Mouse (Mus musculus) myocyte (in vitro differentiated cells): ENCODE data around the gene Cd83. TPM values are rescaled to one million over a fixed set of nuclear protein-coding genes. Genes with fewer than 3 reads are reported as not detected.

Experiments used
- H3K27me3 ChIP-seq: one replicate; pipeline ENCODE4 v1.6.1; 2011; ENCODE audit not compliant: control insufficient read depth, insufficient read depth, insufficient read length
- H3K36me3 ChIP-seq: one replicate; pipeline ENCODE4 v1.6.1; 2011; ENCODE audit not compliant: control insufficient read depth, insufficient read depth
- H3K4me2 ChIP-seq: one replicate; pipeline ENCODE4 v1.6.1; 2011; ENCODE audit warnings: low read depth, control low read depth
- H3K4me3 ChIP-seq: one replicate; pipeline ENCODE4 v1.5.1; 2011; ENCODE audit warnings: mild to moderate bottlenecking, control low read depth, moderate library complexity
- H3K79me2 ChIP-seq: one replicate; pipeline ENCODE4 v1.6.1; 2011; ENCODE audit not compliant: control insufficient read depth, insufficient read depth
- H3ac ChIP-seq: one replicate; pipeline ENCODE4 v1.6.1; 2011; ENCODE audit not compliant: control insufficient read depth, insufficient read length
- CEBPB ChIP-seq: IDR thresholded peaks from 2 replicates; pipeline ENCODE4 v1.6.1; 2011; ENCODE audit warnings: mild to moderate bottlenecking, moderate library complexity; ENCODE audit not compliant: poor library complexity, insufficient read depth, severe bottlenecking
- E2F4 ChIP-seq: IDR thresholded peaks from one replicate; pipeline ENCODE4 v1.6.1; 2011; ENCODE audit warnings: mild to moderate bottlenecking, control low read depth, moderate library complexity; ENCODE audit not compliant: insufficient read depth
- MAX ChIP-seq: IDR thresholded peaks from one replicate; pipeline ENCODE4 v1.6.1; 2011; ENCODE audit warnings: low read depth, mild to moderate bottlenecking, control low read depth
- MYOD1 ChIP-seq, 3 experiments: IDR thresholded peaks; one replicate each; pipeline ENCODE4 v1.6.1; 2011; ENCODE audit warnings: control low read depth in 2 of 3, low read depth in 2 of 3, mild to moderate bottlenecking in 2 of 3, moderate library complexity in 1 of 3; ENCODE audit not compliant: insufficient read length in 2 of 3, control insufficient read depth in 1 of 3
- MYOG ChIP-seq, 3 experiments: IDR thresholded peaks; one replicate each; pipeline ENCODE4 v1.6.1; 2011; ENCODE audit warnings: control low read depth in 2 of 3, low read depth in 2 of 3, mild to moderate bottlenecking in 2 of 3; ENCODE audit not compliant: insufficient read length in 2 of 3, control insufficient read depth in 1 of 3, insufficient read depth in 1 of 3
- POLR2A ChIP-seq: IDR thresholded peaks from one replicate; pipeline ENCODE4 v1.6.1; 2011; ENCODE audit warnings: low read depth, mild to moderate bottlenecking, control low read depth, moderate library complexity; ENCODE audit not compliant: insufficient read length
- POLR2AphosphoS2 ChIP-seq: IDR thresholded peaks from one replicate; pipeline ENCODE4 v1.6.1; 2011; ENCODE audit warnings: low read depth, control low read depth; ENCODE audit not compliant: insufficient read length
- REST ChIP-seq: IDR thresholded peaks from one replicate; pipeline ENCODE4 v1.6.1; 2011; ENCODE audit warnings: mild to moderate bottlenecking, control low read depth, moderate library complexity; ENCODE audit not compliant: insufficient read depth, insufficient read length
- SRF ChIP-seq: IDR thresholded peaks from one replicate; pipeline ENCODE4 v1.6.1; 2011; ENCODE audit warnings: low read depth; ENCODE audit not compliant: control insufficient read depth, insufficient read length
- TCF12 ChIP-seq: IDR thresholded peaks from one replicate; pipeline ENCODE4 v1.6.1; 2011; ENCODE audit warnings: mild to moderate bottlenecking, control low read depth; ENCODE audit not compliant: poor library complexity, insufficient read depth, severe bottlenecking
- TCF3 ChIP-seq: IDR thresholded peaks from one replicate; pipeline ENCODE4 v1.6.1; 2011; ENCODE audit warnings: low read depth, control low read depth; ENCODE audit not compliant: insufficient read length
- USF1 ChIP-seq: IDR thresholded peaks from one replicate; pipeline ENCODE4 v1.6.1; 2011; ENCODE audit warnings: low read depth, mild to moderate bottlenecking, control low read depth, moderate library complexity
- polyA plus RNA-seq: library from polyadenylated mRNA; unstranded; fragments of >200 nt; fragmentation: generic; extraction: Trizol; gene quantifications from one replicate; pipeline ENCODE4 v1.2.1, GENCODE M21; 2012; ENCODE audit warnings: missing spikeins

The Cd83 gene
- polyA plus RNA-seq, 1 experiment: not detected

GRCm38 (mm10) chr13:43780071-43780470, 4.5 kb upstream of the Cd83 start:
- Histone ChIP-seq H3ac (no peak overlapping the region), H3K4me2 (no peak overlapping the region), H3K4me3 (no peak overlapping the region), H3K27me3 (peaks cover 9% of the 10 kb centered on the region), H3K36me3 (no peaks in the 10 kb centered on the region), H3K79me2 (no peaks in the 10 kb centered on the region)
- TF ChIP-seq CEBPB (no peak), POLR2A (no peak), USF1 (no peak), E2F4 (no peak), POLR2AphosphoS2 (no peak), MAX (no peak), MYOD1 (IDR thresholded peaks at IDR 0.05; ENCODE audit: control insufficient read depth in 1 of 3, insufficient read length in 2 of 3, low read depth in 2 of 3) (no peak), TCF12 (no peak), TCF3 (no peak), SRF (no peak), REST (no peak), MYOG (IDR thresholded peaks at IDR 0.05; ENCODE audit: control insufficient read depth in 1 of 3, insufficient read depth in 1 of 3, insufficient read length in 2 of 3, low read depth in 2 of 3) (no peak)

DNA sequence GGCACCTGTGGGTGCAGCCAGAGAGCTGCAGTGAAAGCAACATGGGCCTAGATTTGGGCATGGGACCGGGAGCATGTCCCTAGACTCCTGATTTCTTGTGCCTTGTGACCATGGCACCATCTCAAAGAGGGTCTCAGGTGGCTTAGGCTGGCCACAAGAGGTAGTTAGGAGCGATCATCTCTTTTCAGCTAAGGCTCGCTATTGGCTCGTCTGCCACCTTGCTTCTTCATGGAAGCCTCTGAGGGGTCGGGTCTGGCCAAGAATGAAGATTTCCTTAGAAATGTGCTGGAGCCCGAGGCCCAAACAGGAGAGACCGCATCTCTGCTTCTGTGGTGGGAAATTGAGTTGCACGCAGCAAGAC, 1.1 kb downstream of the Cd83 start:
- H3K27me3 ChIP-seq: peaks cover 33% of the 10 kb centered on the region
- no peaks in the 10 kb centered on the region for H3K36me3 ChIP-seq
- H3K79me2 ChIP-seq: no peaks in the 10 kb centered on the region
- no peak overlapping the region for H3K4me2 ChIP-seq
- H3ac ChIP-seq: no peak overlapping the region
- TF ChIP-seq TCF12 (no peak), POLR2AphosphoS2 (no peak), USF1 (no peak), CEBPB (no peak), MAX (no peak), REST (no peak), MYOD1 (IDR thresholded peaks at IDR 0.05; ENCODE audit: control insufficient read depth in 1 of 3, insufficient read length in 2 of 3, low read depth in 2 of 3) (no peak), SRF (no peak), E2F4 (no peak), TCF3 (no peak), POLR2A (no peak), MYOG (IDR thresholded peaks at IDR 0.05; ENCODE audit: control insufficient read depth in 1 of 3, insufficient read depth in 1 of 3, insufficient read length in 2 of 3, low read depth in 2 of 3) (no peak)
- H3K4me3 ChIP-seq: no peak overlapping the region

DNA sequence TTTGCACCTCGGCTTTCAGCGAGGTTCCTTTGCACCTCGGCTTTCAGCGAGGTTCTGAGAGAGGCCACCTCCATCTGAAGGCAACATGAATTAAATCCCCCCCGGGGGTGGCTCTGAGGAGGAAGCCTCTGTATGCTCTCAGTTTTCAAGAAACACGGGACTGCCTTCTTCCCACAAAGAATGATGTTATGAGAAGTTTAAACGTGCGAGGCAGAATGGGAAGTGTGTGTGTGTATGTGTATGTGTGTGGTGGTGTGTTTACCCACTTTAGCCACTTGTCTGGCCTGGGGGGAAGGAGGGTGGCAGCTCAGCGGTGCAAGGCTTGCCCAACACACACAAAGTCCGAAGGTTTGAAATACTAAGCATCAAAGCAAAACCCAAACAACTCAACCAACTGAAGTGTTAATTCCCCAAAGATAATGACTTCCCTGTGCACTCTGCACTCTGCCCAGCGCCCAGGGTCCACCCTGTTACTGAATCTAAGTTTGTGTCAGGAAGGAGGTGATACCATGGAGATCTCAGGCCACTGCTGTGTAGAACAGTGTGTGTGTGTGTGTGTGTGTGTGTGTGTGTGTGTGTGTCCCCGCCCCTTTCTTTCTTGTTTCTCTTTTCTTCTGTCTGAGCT, 1.7 kb downstream of the Cd83 start:
- H3K4me3 ChIP-seq: no peak overlapping the region
- H3K4me2 ChIP-seq: no peak overlapping the region

GRCm38 (mm10) chr13:43787262-43787661, 2.7 kb downstream of the Cd83 start:
- Histone ChIP-seq H3K4me2 (no peak overlapping the region), H3K79me2 (no peaks in the 10 kb centered on the region), H3K27me3 (peaks cover 36% of the 10 kb centered on the region), H3K36me3 (no peaks in the 10 kb centered on the region), H3K4me3 (no peak overlapping the region), H3ac (no peak overlapping the region)
- TF ChIP-seq POLR2A (no peak), MYOG (IDR thresholded peaks at IDR 0.05; ENCODE audit: control insufficient read depth in 1 of 3, insufficient read depth in 1 of 3, insufficient read length in 2 of 3, low read depth in 2 of 3) (no peak), TCF3 (no peak), TCF12 (no peak), USF1 (no peak), SRF (no peak), MAX (no peak), E2F4 (no peak), POLR2AphosphoS2 (no peak), MYOD1 (IDR thresholded peaks at IDR 0.05; ENCODE audit: control insufficient read depth in 1 of 3, insufficient read length in 2 of 3, low read depth in 2 of 3) (no peak), REST (no peak), CEBPB (no peak)

More for the DNA sequence above, 1.7 kb downstream of the Cd83 start:
- no peaks in the 10 kb centered on the region for H3K79me2 ChIP-seq
- no peak overlapping the region for H3ac ChIP-seq
- TF ChIP-seq POLR2AphosphoS2 (no peak), E2F4 (no peak), CEBPB (no peak)
- H3K27me3 ChIP-seq: peaks cover 33% of the 10 kb centered on the region
- no peaks in the 10 kb centered on the region for H3K36me3 ChIP-seq

DNA sequence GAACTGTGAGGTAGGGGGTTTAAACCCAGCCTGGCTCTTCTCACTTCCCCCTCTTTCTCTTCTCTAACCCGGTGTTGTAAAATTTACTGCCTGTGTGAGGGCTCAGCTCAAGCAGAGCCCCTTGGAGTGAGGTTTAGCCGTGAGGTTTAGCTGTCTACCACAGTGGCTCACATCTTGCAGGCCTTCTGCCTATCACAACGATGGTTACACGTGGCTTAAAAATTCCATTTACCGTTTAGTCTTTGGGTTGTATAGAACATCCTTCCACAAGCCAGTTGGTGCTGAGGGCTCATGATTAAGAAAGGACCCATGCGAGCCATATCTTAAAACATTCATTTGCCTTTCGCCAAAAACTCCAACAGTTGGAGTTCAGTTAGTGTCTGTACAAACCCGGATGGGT, 3.5 kb downstream of the Cd83 start:
- H3K4me3 ChIP-seq: no peak overlapping the region
- no peak overlapping the region for H3ac ChIP-seq
- H3K4me2 ChIP-seq: no peak overlapping the region
- peaks cover 42% of the 10 kb centered on the region for H3K27me3 ChIP-seq
- no peaks in the 10 kb centered on the region for H3K36me3 ChIP-seq
- TF ChIP-seq MYOD1 (IDR thresholded peaks at IDR 0.05; ENCODE audit: control insufficient read depth in 1 of 3, insufficient read length in 2 of 3, low read depth in 2 of 3) (no peak), POLR2AphosphoS2 (no peak), REST (no peak), E2F4 (no peak), SRF (no peak), TCF3 (no peak), POLR2A (no peak), USF1 (no peak), MYOG (IDR thresholded peaks at IDR 0.05; ENCODE audit: control insufficient read depth in 1 of 3, insufficient read depth in 1 of 3, insufficient read length in 2 of 3, low read depth in 2 of 3) (no peak), TCF12 (no peak), MAX (no peak), CEBPB (no peak)
- H3K79me2 ChIP-seq: no peaks in the 10 kb centered on the region
